Mouse (Mus musculus) embryonic facial prominence, embryonic 11.5 days (tissue): ENCODE measurements around the gene Rab30. TPM values are rescaled to one million over a fixed set of nuclear protein-coding genes. Genes with fewer than 3 reads are reported as not detected.

Source experiments
- ATAC-seq: fragments of 200-750 bp; cut with Nextera tagmentation; replicated peaks from 2 replicates; pipeline ENCODE4 v1.8.0; 2017; ENCODE audit warnings: low read depth; ENCODE audit not compliant: insufficient number of reproducible peaks, low FRiP score, low TSS enrichment
- DNase-seq: peaks from one replicate; pipeline ENCODE4 v3.0.0-alpha.2; 2015; ENCODE audit warnings: low spot score
- H3K27ac ChIP-seq: fragments of 300-500 bp; sonication (generic); replicated peaks from 2 replicates; pipeline ENCODE4 v1.5.1; 2014; ENCODE audit warnings: mild to moderate bottlenecking, low read depth, low read length, control low read depth
- H3K27me3 ChIP-seq: fragments of 300-500 bp; sonication (generic); 2 replicates; pipeline ENCODE4 v1.6.1; 2014; ENCODE audit warnings: mild to moderate bottlenecking, low read length, moderate library complexity, mixed read lengths; ENCODE audit not compliant: control insufficient read depth, insufficient read depth
- H3K36me3 ChIP-seq: fragments of 300-500 bp; sonication (generic); replicated peaks from 2 replicates; pipeline ENCODE4 v1.6.1; 2014; ENCODE audit warnings: low read depth, mild to moderate bottlenecking, low read length, moderate library complexity, mixed read lengths; ENCODE audit not compliant: control insufficient read depth, insufficient read depth
- H3K4me1 ChIP-seq: fragments of 300-500 bp; sonication (generic); 2 replicates; pipeline ENCODE4 v1.6.1; 2014; ENCODE audit warnings: low read length, mixed read lengths; ENCODE audit not compliant: control insufficient read depth, insufficient read depth
- H3K4me2 ChIP-seq: fragments of 300-500 bp; sonication (generic); 2 replicates; pipeline ENCODE4 v1.6.1; 2014; ENCODE audit warnings: low read depth, mild to moderate bottlenecking, control low read depth, low read length, moderate library complexity
- H3K4me3 ChIP-seq: fragments of 300-500 bp; sonication (generic); 2 replicates; pipeline ENCODE4 v1.5.1; 2014; ENCODE audit warnings: low read depth, low read length, control low read depth
- H3K9ac ChIP-seq: fragments of 300-500 bp; sonication (generic); replicated peaks from 2 replicates; pipeline ENCODE4 v1.6.1; 2014; ENCODE audit warnings: mild to moderate bottlenecking, control low read depth, low read length
- H3K9me3 ChIP-seq: fragments of 300-500 bp; sonication (generic); replicated peaks from 2 replicates; pipeline ENCODE4 v1.6.1; 2016; ENCODE audit warnings: mild to moderate bottlenecking, low read length, inconsistent platforms, mixed read lengths; ENCODE audit not compliant: control insufficient read depth
- WGBS: fragments of 180-500 bp; shearing (Covaris S2); extraction: QIAGEN DNeasy Blood & Tissue Kit; methylation state at CpG from one replicate; pipeline ENCODE4 v1.1.7; 2014; 5-methylcytosine and 5-hydroxymethylcytosine counted together
- polyA plus RNA-seq: library from polyadenylated mRNA; unstranded; fragments of >200 nt; fragmentation: Nextera tagmentation; extraction: Ambion mirVana; gene quantifications from 2 replicates; pipeline ENCODE4 v1.2.1, GENCODE M21; 2014

The Rab30 gene
- polyA plus RNA-seq, 1 experiment from 2014 or later = 23.8 TPM

DNA sequence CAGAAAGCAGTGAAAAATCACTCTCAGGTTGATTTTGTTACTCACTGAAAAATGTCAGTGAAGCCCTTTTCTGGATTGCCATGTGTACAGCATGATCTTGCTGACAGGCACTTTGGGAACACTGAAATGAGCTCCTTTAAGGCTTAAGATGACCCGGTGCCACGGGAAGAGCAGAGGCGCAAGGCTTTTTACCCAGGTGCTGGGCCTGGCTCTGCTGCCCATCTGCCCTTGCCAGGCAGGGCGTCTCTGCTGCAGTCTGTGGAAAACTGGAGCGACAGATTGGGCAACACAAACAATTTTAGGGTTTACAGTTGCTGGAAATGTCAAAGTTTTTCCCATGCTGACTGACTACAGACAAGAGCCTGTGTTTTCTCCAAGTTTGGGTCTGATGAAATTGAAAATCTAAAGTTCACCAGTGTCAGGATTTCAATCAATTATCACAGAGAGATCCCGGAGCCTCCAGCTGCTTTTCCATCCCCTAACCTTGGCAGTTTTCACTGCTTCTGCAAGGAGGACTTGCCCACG lies 79.6 kb downstream of the Rab30 start:
- no peak overlapping the region for H3K4me2 ChIP-seq
- no peaks in the 10 kb centered on the region for H3K36me3 ChIP-seq
- no peak overlapping the region for H3K9ac ChIP-seq
- no peak overlapping the region for H3K4me3 ChIP-seq
- no peaks in the 10 kb centered on the region; the same call in 1 of the 2 replicates for H3K4me1 ChIP-seq
- H3K27me3 ChIP-seq = no peaks in the 10 kb centered on the region
- ATAC-seq (no peak), DNase-seq (no peak)
- 70% methylated on average over 7 of the region's 7 CpGs for WGBS
- no peaks in the 10 kb centered on the region for H3K9me3 ChIP-seq
- no peak overlapping the region for H3K27ac ChIP-seq

GRCm38 (mm10) chr7:92821871-92822270 lies 80.5 kb downstream of the Rab30 start:
- no peaks in the 10 kb centered on the region for H3K36me3 ChIP-seq
- no peak overlapping the region for H3K27ac ChIP-seq
- no peaks in the 10 kb centered on the region for H3K9me3 ChIP-seq
- no peak overlapping the region for H3K9ac ChIP-seq
- ATAC-seq (no peak), DNase-seq (no peak)
- H3K4me3 ChIP-seq = no peak overlapping the region
- H3K4me1 ChIP-seq = no peaks in the 10 kb centered on the region; the same call in 1 of the 2 replicates
- WGBS = 39% methylated on average over 4 of the region's 4 CpGs
- no peak overlapping the region for H3K4me2 ChIP-seq
- no peaks in the 10 kb centered on the region for H3K27me3 ChIP-seq

GRCm38 (mm10) chr7:92822409-92823101 lies 81.2 kb downstream of the Rab30 start:
- Histone ChIP-seq H3K4me3 (no peak overlapping the region), H3K4me1 (no peaks in the 10 kb centered on the region; the same call in 1 of the 2 replicates), H3K4me2 (no peak overlapping the region), H3K9ac (no peak overlapping the region; the same call in 1 of the 2 replicates), H3K27me3 (no peaks in the 10 kb centered on the region), H3K9me3 (no peaks in the 10 kb centered on the region), H3K27ac (no peak overlapping the region), H3K36me3 (no peaks in the 10 kb centered on the region)
- no peak for ATAC-seq
- WGBS = 34% methylated on average over 1 of the region's 1 CpGs
- DNase-seq = no peak

GRCm38 (mm10) chr7:92826248-92826647 lies 84.8 kb downstream of the Rab30 start:
- H3K9ac ChIP-seq = no peak overlapping the region
- no peak overlapping the region for H3K4me3 ChIP-seq
- H3K9me3 ChIP-seq = no peaks in the 10 kb centered on the region
- no peaks in the 10 kb centered on the region for H3K36me3 ChIP-seq
- 90% methylated on average over 3 of the region's 3 CpGs for WGBS
- H3K4me2 ChIP-seq = no peak overlapping the region
- no peak overlapping the region for H3K27ac ChIP-seq
- no peaks in the 10 kb centered on the region; the same call in 1 of the 2 replicates for H3K4me1 ChIP-seq
- DNase-seq = no peak
- ATAC-seq = no peak
- no peaks in the 10 kb centered on the region for H3K27me3 ChIP-seq

GRCm38 (mm10) chr7:92827981-92828380 lies 86.6 kb downstream of the Rab30 start:
- H3K36me3 ChIP-seq = no peaks in the 10 kb centered on the region
- H3K27me3 ChIP-seq = no peaks in the 10 kb centered on the region
- no peak overlapping the region for H3K9ac ChIP-seq
- no peak overlapping the region for H3K4me2 ChIP-seq
- no peak for DNase-seq
- H3K4me1 ChIP-seq = no peaks in the 10 kb centered on the region
- H3K9me3 ChIP-seq = no peaks in the 10 kb centered on the region
- 29% methylated on average over 3 of the region's 3 CpGs for WGBS
- H3K27ac ChIP-seq = no peak overlapping the region
- H3K4me3 ChIP-seq = no peak overlapping the region
- no peak for ATAC-seq

DNA sequence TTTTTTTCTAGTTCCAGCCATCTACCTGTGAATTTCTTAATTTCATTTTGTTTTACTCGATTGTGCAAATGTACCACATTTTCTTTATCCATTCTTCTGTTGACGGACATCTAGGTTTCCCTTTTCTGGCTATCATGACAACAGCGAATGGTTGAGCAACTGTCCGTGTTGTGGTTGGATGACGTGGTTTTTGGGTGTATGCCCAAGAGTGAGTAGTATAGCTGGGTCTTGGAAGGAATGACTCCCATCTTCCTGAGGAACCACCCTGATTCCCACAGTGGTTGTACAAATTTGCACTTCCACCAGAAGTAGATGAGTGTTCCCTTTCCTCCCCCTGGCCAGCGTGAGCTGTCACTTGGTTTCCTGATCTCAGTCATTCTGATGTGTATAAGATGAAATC lies 91.0 kb downstream of the Rab30 start:
- H3K9me3 ChIP-seq = no peaks in the 10 kb centered on the region
- no peak overlapping the region for H3K9ac ChIP-seq
- ATAC-seq (no peak), DNase-seq (no peak)
- 92% methylated on average over 6 of the region's 6 CpGs for WGBS
- H3K27me3 ChIP-seq = no peaks in the 10 kb centered on the region
- no peak overlapping the region for H3K4me2 ChIP-seq
- no peaks in the 10 kb centered on the region for H3K4me1 ChIP-seq
- no peaks in the 10 kb centered on the region; the same call in 1 of the 2 replicates for H3K36me3 ChIP-seq
- no peak overlapping the region for H3K27ac ChIP-seq
- H3K4me3 ChIP-seq = no peak overlapping the region

DNA sequence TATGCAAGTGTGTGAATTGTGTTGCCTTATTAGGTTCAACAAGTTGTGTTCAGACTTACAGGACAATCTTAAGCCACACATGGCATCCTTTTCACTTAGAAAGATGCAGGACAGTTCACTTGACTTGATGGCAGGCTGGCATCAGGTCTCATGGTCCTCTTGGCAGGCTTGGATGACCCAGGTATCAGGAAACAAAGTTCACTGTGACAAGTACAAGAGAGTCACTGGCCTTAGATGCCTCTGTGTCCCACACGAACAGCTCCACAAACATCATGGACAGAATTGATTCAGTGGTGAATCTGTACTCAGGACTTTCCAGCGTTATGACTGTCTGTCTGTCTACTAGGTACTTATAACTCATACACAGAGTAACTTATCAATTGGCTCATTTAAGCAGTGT lies 93.0 kb downstream of the Rab30 start:
- DNase-seq (no peak), ATAC-seq (no peak)
- H3K9ac ChIP-seq = no peak overlapping the region
- H3K27ac ChIP-seq = no peak overlapping the region
- no peaks in the 10 kb centered on the region for H3K27me3 ChIP-seq
- H3K4me2 ChIP-seq = no peak overlapping the region
- no peaks in the 10 kb centered on the region for H3K4me1 ChIP-seq
- H3K36me3 ChIP-seq = no peaks in the 10 kb centered on the region; the same call in 1 of the 2 replicates
- 95% methylated on average over 2 of the region's 2 CpGs for WGBS
- no peaks in the 10 kb centered on the region for H3K9me3 ChIP-seq
- H3K4me3 ChIP-seq = no peak overlapping the region

DNA sequence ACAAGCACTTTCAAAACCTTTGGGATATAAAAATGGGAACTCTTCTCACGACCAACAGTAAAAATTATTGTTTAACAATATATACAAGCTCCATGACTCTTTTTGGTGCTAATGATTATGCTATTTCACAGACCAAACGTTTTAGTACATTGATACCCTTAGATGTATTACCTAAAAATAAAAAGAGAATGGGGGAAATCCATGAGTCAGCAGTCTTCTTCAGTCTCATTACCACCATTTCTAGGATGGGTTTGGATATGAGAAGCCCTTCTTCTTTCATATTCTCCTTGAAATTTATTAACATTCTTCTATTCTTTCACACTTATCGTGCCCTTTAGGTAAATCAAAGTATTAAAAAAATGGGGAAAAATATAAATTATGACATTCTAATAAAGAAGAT lies 95.0 kb downstream of the Rab30 start:
- no peak for ATAC-seq
- no peaks in the 10 kb centered on the region for H3K4me1 ChIP-seq
- 78% methylated on average over 3 of the region's 3 CpGs for WGBS
- DNase-seq = no peak
- H3K9ac ChIP-seq = no peak overlapping the region
- H3K36me3 ChIP-seq = no peaks in the 10 kb centered on the region; the same call in 1 of the 2 replicates
- H3K27ac ChIP-seq = no peak overlapping the region
- H3K4me2 ChIP-seq = no peak overlapping the region
- H3K9me3 ChIP-seq = no peaks in the 10 kb centered on the region
- no peak overlapping the region for H3K4me3 ChIP-seq
- no peaks in the 10 kb centered on the region for H3K27me3 ChIP-seq
